Mouse (Mus musculus) ES-Bruce4 (cell line): Measurements from ENCODE around the gene Stox1.

ENCODE experiments used
- CTCF ChIP-seq: IDR thresholded peaks from one replicate; pipeline ENCODE4 v1.8.1; 2011; ENCODE audit warnings: low read depth, low read length
- EP300 ChIP-seq: IDR thresholded peaks from 2 replicates; pipeline ENCODE4 v1.6.1; 2011; ENCODE audit warnings: low read depth, low read length; ENCODE audit not compliant: insufficient read depth
- POLR2A ChIP-seq: IDR thresholded peaks from one replicate; pipeline ENCODE4 v1.8.1; 2011; ENCODE audit warnings: low read length; ENCODE audit not compliant: insufficient read depth

- TF ChIP-seq CTCF (no peak), POLR2A (no peak), EP300 (no peak)
Observed at GRCm38 (mm10) chr10:62713457-62713856, 12.5 kb downstream of the Stox1 start.
